Mouse (Mus musculus) cerebellum, adult 11-12 months (tissue): ENCODE measurements around the gene Mvb12b.

Experiments
- DNase-seq: peaks from one replicate; pipeline ENCODE4 v3.0.0; 2022

The Mvb12b gene

GRCm38 (mm10) chr2:33777051-33777450 is 110.7 kb downstream of the Mvb12b start:
- no peak for DNase-seq

- peak; percentile 42 for DNase-seq
Measured at GRCm38 (mm10) chr2:33774884-33775283, 112.9 kb downstream of the Mvb12b start.

- no peak for DNase-seq
Measured at GRCm38 (mm10) chr2:33774106-33774505, 113.6 kb downstream of the Mvb12b start.

- DNase-seq, result no peak
Measured at GRCm38 (mm10) chr2:33772439-33772838, 115.3 kb downstream of the Mvb12b start.

GRCm38 (mm10) chr2:33771388-33771787 is 116.4 kb downstream of the Mvb12b start:
- no peak for DNase-seq

GRCm38 (mm10) chr2:33770526-33771130 is 117.1 kb downstream of the Mvb12b start:
- no peak for DNase-seq

- DNase-seq, result no peak
Measured at GRCm38 (mm10) chr2:33764476-33764875, 123.3 kb downstream of the Mvb12b start.

GRCm38 (mm10) chr2:33762210-33762609 is 125.5 kb downstream of the Mvb12b start:
- DNase-seq, result no peak

- DNase-seq, result no peak
Measured at GRCm38 (mm10) chr2:33760571-33760991, 127.2 kb downstream of the Mvb12b start.

- DNase-seq, result no peak
Measured at GRCm38 (mm10) chr2:33759447-33759846, 128.3 kb downstream of the Mvb12b start.

- no peak for DNase-seq
Measured at GRCm38 (mm10) chr2:33755633-33756020, 132.1 kb downstream of the Mvb12b start.

GRCm38 (mm10) chr2:33754980-33755632 is 132.6 kb downstream of the Mvb12b start:
- no peak for DNase-seq

- DNase-seq, result no peak
Measured at GRCm38 (mm10) chr2:33754317-33754633, 133.5 kb downstream of the Mvb12b start.

- DNase-seq, result peak; percentile 84
Measured at GRCm38 (mm10) chr2:33753630-33754316, 134.0 kb downstream of the Mvb12b start.

GRCm38 (mm10) chr2:33750611-33751010 is 137.1 kb downstream of the Mvb12b start:
- DNase-seq, result peak; percentile 75

- DNase-seq, result peak; percentile 73
Measured at GRCm38 (mm10) chr2:33746471-33746870, 141.3 kb downstream of the Mvb12b start.

GRCm38 (mm10) chr2:33745724-33746123 is 142.0 kb downstream of the Mvb12b start:
- no peak for DNase-seq

- DNase-seq, result no peak
Measured at GRCm38 (mm10) chr2:33737128-33737527, 150.6 kb downstream of the Mvb12b start.

GRCm38 (mm10) chr2:33736722-33737121 is 151.0 kb downstream of the Mvb12b start:
- peak; percentile 51 for DNase-seq

GRCm38 (mm10) chr2:33734781-33735485 is 152.8 kb downstream of the Mvb12b start:
- peak; percentile 53 for DNase-seq

GRCm38 (mm10) chr2:33729701-33730100 is 158.0 kb downstream of the Mvb12b start:
- DNase-seq, result no peak

GRCm38 (mm10) chr2:33727199-33727598 is 160.5 kb downstream of the Mvb12b start:
- no peak for DNase-seq

- DNase-seq, result peak; percentile 65
Measured at GRCm38 (mm10) chr2:33720380-33720898, 167.3 kb downstream of the Mvb12b start.
